Mouse (Mus musculus) liver, adult 2 months (tissue): Measurements from ENCODE around the gene Bard1. TPM values are rescaled to one million over a fixed set of nuclear protein-coding genes. Genes with fewer than 3 reads are reported as not detected.

Experiments used
- DNase-seq: peaks from one replicate; pipeline ENCODE4 v3.0.0-alpha.2; 2011; ENCODE audit warnings: low read depth, low spot score; ENCODE audit errors: extremely low read depth
- H3K27ac ChIP-seq: fragments of 200-500 bp; replicated peaks from 2 replicates; pipeline ENCODE4 v1.5.1; 2012; ENCODE audit warnings: low read depth, mild to moderate bottlenecking, control low read depth, inconsistent platforms, low read length; ENCODE audit not compliant: insufficient read depth
- H3K27me3 ChIP-seq: fragments of 200-500 bp; 2 replicates; pipeline ENCODE4 v1.6.1; 2012; ENCODE audit warnings: mild to moderate bottlenecking, moderate library complexity, low read length, inconsistent platforms; ENCODE audit not compliant: control insufficient read depth, insufficient read depth
- H3K36me3 ChIP-seq: fragments of 200-500 bp; 2 replicates; pipeline ENCODE4 v1.6.1; 2012; ENCODE audit warnings: low read length, inconsistent platforms; ENCODE audit not compliant: control insufficient read depth, insufficient read depth
- H3K4me1 ChIP-seq: fragments of 200-500 bp; 2 replicates; pipeline ENCODE4 v1.6.1; 2011; ENCODE audit warnings: low read length; ENCODE audit not compliant: control insufficient read depth, insufficient read depth
- H3K4me3 ChIP-seq: fragments of 200-500 bp; 2 replicates; pipeline ENCODE4 v1.5.1; 2011; ENCODE audit warnings: low read depth, mild to moderate bottlenecking, control low read depth, low read length, moderate library complexity; ENCODE audit not compliant: insufficient read depth
- H3K79me2 ChIP-seq: fragments of 200-500 bp; 2 replicates; pipeline ENCODE4 v1.6.1; 2012; ENCODE audit warnings: inconsistent platforms, mild to moderate bottlenecking, low read length, moderate library complexity; ENCODE audit not compliant: control insufficient read depth, insufficient read depth
- H3K9ac ChIP-seq: fragments of 200-500 bp; 2 replicates; pipeline ENCODE4 v1.6.1; 2012; ENCODE audit warnings: low read depth, mild to moderate bottlenecking, control low read depth, inconsistent platforms, low read length
- CTCF ChIP-seq: fragments of 200-500 bp; IDR thresholded peaks from 2 replicates; pipeline ENCODE4 v1.5.1; 2011; ENCODE audit warnings: low read depth, low read length, control low read depth
- POLR2A ChIP-seq: fragments of 200-500 bp; IDR thresholded peaks from 2 replicates; pipeline ENCODE4 v1.6.1; 2011; ENCODE audit warnings: low read length, control low read depth; ENCODE audit not compliant: insufficient read depth; ENCODE audit errors: extremely low read depth
- WGBS: fragments of 180-500 bp; shearing (Covaris S2); methylation state at CpG from one replicate; pipeline ENCODE4 v1.1.7; 2018; 5-methylcytosine and 5-hydroxymethylcytosine counted together
- polyA plus RNA-seq: library from polyadenylated mRNA; depleted of rRNA; stranded (reverse); fragments of >200 nt; gene quantifications from 2 replicates; pipeline ENCODE4 v1.2.3, GENCODE M21; 2012
- total RNA-seq: library from RNA; depleted of rRNA; stranded (reverse); fragments of >200 nt; gene quantifications from 2 replicates; pipeline ENCODE4 v1.2.3, GENCODE M21; 2014

The Bard1 gene
- total and polyA plus RNA-seq, 2 experiments, result 0.05 to 0.18 TPM

- Histone ChIP-seq H3K27ac (no peak overlapping the region), H3K4me1 (no peaks in the 10 kb centered on the region), H3K36me3 (no peaks in the 10 kb centered on the region), H3K27me3 (no peaks in the 10 kb centered on the region), H3K9ac (no peak overlapping the region), H3K79me2 (no peaks in the 10 kb centered on the region), H3K4me3 (no peak overlapping the region)
- TF ChIP-seq CTCF (no peak), POLR2A (no peak)
- 49% methylated on average over 1 of the region's 1 CpGs for WGBS
- DNase-seq, result no peak
These were observed 99.2 kb downstream of the Bard1 start for GRCm38 (mm10) chr1:71003741-71004140.

GRCm38 (mm10) chr1:70997377-70997993 is 105.5 kb downstream of the Bard1 start:
- WGBS, result 73% methylated on average over 10 of the region's 10 CpGs
- no peaks in the 10 kb centered on the region for H3K79me2 ChIP-seq
- H3K27ac ChIP-seq, result peak overlapping the region; percentile 58; the same call in 1 of the 2 replicates
- TF ChIP-seq CTCF, result no peak
- TF ChIP-seq POLR2A, result no peak
- no peaks in the 10 kb centered on the region for H3K4me1 ChIP-seq
- no peaks in the 10 kb centered on the region for H3K27me3 ChIP-seq
- no peaks in the 10 kb centered on the region for H3K36me3 ChIP-seq
- no peak overlapping the region for H3K4me3 ChIP-seq
- DNase-seq, result no peak
- H3K9ac ChIP-seq, result no peak overlapping the region

- Histone ChIP-seq H3K27me3 (no peaks in the 10 kb centered on the region), H3K79me2 (no peaks in the 10 kb centered on the region), H3K4me1 (no peaks in the 10 kb centered on the region), H3K36me3 (no peaks in the 10 kb centered on the region), H3K27ac (no peak overlapping the region), H3K9ac (no peak overlapping the region), H3K4me3 (no peak overlapping the region)
- peak; percentile 10 for DNase-seq
- TF ChIP-seq POLR2A (no peak), CTCF (no peak)
- WGBS, result 62% methylated on average over 3 of the region's 3 CpGs
These were observed 106.2 kb downstream of the Bard1 start for GRCm38 (mm10) chr1:70996766-70997165.
